Mouse (Mus musculus) cerebellum, postnatal 4 days (tissue): ENCODE results near the gene Rfxap.

Experiments
- DNase-seq, 2 experiments: peaks; one replicate each; pipeline ENCODE4 v3.0.0; 2022; ENCODE audit warnings: low spot score in 2 of 2, mixed read lengths in 1 of 2

The Rfxap gene

GRCm38 (mm10) chr3:54766811-54767210, 40.8 kb downstream of the Rfxap start:
- no peak for DNase-seq

GRCm38 (mm10) chr3:54766034-54766433, 41.6 kb downstream of the Rfxap start:
- DNase-seq, result no peak

GRCm38 (mm10) chr3:54765521-54765920, 42.1 kb downstream of the Rfxap start:
- DNase-seq, result peak in 1 of 2 experiments; percentile 10

GRCm38 (mm10) chr3:54764418-54764817, 43.2 kb downstream of the Rfxap start:
- DNase-seq, result peak in 1 of 2 experiments; percentile 53

- DNase-seq, result no peak
These were observed 46.3 kb downstream of the Rfxap start for GRCm38 (mm10) chr3:54761258-54761657.

GRCm38 (mm10) chr3:54760321-54761115, 47.1 kb downstream of the Rfxap start:
- no peak for DNase-seq

GRCm38 (mm10) chr3:54759211-54759610, 48.4 kb downstream of the Rfxap start:
- no peak for DNase-seq

- DNase-seq, result no peak
These were observed 50.1 kb downstream of the Rfxap start for GRCm38 (mm10) chr3:54757446-54757845.

GRCm38 (mm10) chr3:54756058-54756457, 51.5 kb downstream of the Rfxap start:
- DNase-seq, result peak in 1 of 2 experiments; percentile 8

GRCm38 (mm10) chr3:54755145-54756041, 52.2 kb downstream of the Rfxap start, which contains the start of gene Smad9:
Smad9 (plus strand) TSS chr3:54755582.
- peak; percentile 33 to 58 for DNase-seq

GRCm38 (mm10) chr3:54753411-54753810, 54.2 kb downstream of the Rfxap start:
- no peak for DNase-seq
